Mouse (Mus musculus): ENCODE results near the gene Actl11.

DNA sequence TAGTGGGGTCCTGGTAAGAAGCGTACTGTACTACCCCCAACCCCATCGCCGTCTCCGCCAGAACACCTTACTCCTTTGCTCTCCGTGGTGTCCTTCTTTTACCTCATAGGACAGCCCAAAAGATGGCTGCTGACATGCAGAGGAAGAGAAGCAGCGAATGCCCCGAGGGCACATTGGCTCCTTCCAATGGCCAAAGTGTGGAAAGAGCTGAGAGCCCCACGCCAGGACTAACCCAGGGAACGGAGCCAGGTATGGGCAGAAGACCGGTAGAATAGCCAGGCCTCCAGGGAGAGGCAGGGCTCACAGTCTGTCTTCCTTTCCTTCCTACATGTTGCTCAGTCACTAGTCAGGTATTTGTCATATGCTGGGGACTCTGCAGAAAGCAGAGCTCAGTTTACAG, 29.7 kb upstream of the Actl11 start:
- TF ChIP-seq CTCF (IDR thresholded peaks at IDR 0.05) (no peak), EP300 (IDR thresholded peaks at IDR 0.05) (no peak)
